Mouse (Mus musculus): Measurements from ENCODE around the gene Fnip2.

The Fnip2 gene

DNA sequence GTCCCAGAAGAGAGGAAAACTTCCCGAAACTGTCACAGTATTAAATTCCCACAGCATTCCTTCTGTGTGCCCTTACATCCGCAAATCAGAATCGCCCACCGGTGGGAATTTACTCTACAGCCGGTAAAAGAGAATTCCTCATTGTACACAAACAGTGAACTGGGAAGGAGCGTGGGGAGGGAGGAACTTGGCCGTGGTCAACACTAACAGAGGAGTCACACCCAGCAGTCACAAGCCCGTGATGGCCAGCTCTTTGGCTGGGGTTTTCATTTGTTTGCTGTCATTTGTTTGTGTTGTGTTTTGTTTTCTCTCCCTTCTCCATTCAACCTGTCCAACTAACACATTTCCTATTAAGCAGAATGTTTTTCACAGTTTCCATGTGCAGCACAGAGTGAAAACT lies 39.7 kb downstream of the Fnip2 start:
- no peak for DNase-seq (ENCODE audit: low spot score)

GRCm38 (mm10) chr3:79527521-79527920 lies 40.1 kb downstream of the Fnip2 start:
- DNase-seq (ENCODE audit: low spot score) = no peak

GRCm38 (mm10) chr3:79523349-79523748 lies 44.2 kb downstream of the Fnip2 start:
- DNase-seq (ENCODE audit: low spot score) = no peak

- no peak for DNase-seq (ENCODE audit: low spot score)
Observed at GRCm38 (mm10) chr3:79519862-79520261, 47.7 kb downstream of the Fnip2 start.

DNA sequence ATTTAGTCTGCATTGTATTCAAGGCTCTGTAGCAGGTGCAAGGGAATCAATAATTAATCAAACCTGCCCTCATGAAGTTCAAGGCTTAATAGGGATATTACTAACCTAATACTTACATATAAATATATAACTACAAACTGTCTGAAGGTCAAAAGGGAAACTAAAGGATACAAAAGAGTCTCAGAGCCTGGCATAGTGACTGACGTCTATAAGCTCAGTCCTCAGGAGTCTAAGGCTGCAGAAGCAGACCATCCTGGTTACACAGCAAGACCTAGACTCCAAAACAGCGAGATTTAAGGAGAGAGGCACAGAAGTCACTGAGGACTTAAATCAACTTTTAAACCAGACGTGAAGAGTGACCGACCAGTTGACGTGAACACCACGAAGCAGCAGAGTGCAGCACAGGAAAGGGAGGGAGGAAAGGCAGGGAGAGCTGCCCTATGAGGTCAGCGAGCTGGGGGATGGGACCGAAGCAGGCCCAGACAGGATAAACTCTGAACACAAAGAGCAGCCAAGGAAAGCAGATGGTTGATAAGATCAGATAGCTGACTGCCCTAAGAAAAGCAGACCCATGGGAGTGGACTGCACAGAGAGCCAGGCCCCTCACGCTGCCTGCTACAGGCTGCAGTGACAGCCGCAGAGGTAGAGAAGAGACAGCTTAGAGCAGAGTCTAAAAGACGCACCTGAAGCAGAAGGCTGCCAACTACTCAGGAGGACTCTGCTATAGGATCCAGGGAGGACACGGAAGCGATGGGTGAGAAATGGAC lies 48.7 kb downstream of the Fnip2 start:
- peak; percentile 43 for DNase-seq (ENCODE audit: low spot score)

DNA sequence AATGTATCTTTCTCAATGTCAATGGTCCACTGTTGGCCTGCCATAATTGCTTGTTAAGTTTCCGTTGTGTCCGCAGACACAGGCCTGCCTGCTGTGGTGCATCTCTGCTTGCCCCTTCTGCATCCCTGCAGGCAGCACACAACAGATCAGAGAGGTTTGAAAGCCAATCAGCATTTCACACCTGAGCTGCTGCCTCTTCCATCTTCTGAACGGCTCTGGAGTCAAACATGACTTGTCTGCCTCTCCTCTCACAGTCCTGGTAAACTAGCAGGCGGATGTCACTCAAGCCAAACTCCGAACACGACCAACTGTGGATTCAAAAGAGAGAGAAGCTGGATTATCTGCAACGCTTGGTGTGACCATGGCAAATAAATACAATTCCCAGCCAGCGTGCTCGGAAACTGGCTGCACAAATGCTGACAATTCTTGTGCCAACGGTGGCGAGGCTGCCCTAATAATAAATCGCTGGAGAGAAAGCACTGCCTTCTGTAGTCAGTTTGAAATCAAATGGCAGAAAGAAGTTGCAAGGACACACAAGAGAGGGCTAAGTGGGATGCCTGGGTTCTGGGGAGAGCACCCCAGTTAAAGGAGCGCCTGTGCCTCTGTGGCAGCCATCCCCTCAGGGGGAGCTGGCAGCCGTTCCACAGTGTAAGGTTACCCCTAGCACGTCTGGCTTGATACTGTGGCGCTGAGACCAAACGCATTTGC lies 49.6 kb downstream of the Fnip2 start:
- DNase-seq (ENCODE audit: low spot score) = no peak

GRCm38 (mm10) chr3:79516958-79517357 lies 50.6 kb downstream of the Fnip2 start:
- no peak for DNase-seq (ENCODE audit: low spot score)

DNA sequence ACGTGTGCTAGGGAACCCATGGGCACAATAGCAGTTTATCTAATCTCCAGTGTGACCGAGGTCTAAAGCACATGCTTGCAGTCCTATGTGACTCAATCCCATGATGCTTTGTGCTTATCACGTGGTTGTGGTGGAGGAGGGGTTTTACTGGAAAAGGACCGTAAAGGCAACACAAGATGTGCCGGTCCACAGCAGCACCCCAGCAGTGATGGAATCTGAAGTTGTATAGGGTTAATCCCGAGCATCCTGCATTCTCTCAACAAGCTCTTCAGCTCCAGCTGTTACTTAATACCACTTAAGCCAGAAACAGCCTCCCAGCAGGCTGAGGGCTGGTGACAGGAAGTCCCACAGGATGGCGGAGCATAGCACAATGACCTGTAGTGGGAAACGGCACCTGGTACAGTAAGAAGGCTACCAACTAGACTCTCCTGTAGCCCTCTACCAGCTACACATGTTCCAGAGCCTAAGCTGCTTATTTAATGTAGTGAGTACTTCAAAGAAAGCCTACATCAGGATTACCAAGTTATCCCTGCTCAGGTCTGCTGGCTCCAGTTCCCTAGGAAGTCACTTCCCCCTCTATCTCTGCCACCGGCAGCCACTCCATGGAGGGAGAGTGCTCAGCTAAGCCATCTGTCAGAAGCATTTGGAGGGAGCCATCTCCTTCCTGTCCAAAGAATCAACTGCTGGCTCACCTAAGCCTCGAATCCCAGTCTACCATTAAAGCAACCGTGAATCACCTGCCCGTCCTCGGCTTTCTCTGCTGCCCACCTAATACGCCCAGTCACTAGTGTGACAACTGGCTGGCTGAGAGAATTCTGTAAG lies 51.3 kb downstream of the Fnip2 start:
- DNase-seq (ENCODE audit: low spot score) = no peak

- DNase-seq (ENCODE audit: low spot score) = no peak
Observed at GRCm38 (mm10) chr3:79514304-79514703, 53.3 kb downstream of the Fnip2 start.

GRCm38 (mm10) chr3:79501166-79501728 lies 66.3 kb downstream of the Fnip2 start:
- DNase-seq (ENCODE audit: low spot score) = no peak

DNA sequence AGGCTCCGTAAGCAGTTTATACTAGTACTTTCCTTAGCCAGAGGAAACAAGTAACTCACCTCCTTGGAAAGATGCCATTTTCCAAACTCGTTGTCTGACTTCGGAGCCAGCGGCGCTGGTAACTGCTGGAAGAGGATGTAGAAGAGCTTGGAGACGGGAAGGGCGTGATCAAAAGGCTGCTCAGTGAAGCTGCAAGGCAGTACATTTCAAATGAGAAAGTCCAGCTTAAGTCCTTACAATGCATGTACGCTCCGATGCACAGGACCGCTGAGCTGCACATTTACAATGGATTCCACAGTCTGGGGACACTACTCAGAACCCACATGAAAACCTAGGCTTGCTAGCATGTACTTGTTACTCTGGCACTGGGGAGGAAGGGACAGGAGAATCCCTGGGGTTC lies 67.3 kb downstream of the Fnip2 start:
- DNase-seq (ENCODE audit: low spot score) = no peak

- no peak for DNase-seq (ENCODE audit: low spot score)
Observed at GRCm38 (mm10) chr3:79496668-79497067, 70.9 kb downstream of the Fnip2 start.

DNA sequence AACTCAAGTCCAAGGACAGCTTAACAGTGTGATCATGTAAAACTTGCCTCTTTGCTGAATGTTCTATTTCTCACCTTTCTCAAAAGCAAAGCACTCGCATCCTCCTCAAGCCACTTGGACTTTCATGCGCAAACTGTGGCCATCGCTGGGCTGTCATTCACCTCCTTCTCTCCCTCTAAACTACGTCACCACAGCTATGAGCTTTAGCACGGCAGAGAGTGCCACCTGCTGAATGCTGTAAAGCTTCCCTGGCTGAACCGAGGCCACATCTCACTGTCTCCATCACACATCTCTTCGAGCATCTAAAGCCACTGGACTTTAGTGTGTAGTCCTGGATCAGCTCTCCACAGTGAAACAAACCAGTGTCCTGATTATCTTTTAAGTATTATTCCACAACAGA lies 72.4 kb downstream of the Fnip2 start:
- DNase-seq (ENCODE audit: low spot score) = no peak

DNA sequence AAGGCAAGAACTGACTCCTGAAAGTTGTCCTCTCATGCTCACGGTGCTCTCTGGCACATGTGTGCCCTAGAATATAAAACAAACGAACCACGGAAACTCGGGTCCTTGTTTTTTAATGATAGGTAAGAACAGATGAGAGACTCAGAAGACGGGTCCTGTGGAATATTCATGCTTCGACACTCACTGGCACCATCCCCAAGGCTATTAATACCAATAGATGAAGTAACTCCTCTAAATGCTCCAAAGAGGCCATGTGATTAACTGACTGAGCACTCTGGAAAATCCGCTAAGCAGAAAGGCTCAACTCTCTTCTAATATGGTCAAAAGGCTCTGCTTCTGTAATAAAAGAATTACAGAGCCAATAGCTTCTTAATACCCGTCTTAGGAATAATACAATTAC lies 73.6 kb downstream of the Fnip2 start:
- DNase-seq (ENCODE audit: low spot score) = no peak

- DNase-seq (ENCODE audit: low spot score) = no peak
Observed at GRCm38 (mm10) chr3:79493064-79493463, 74.5 kb downstream of the Fnip2 start.

GRCm38 (mm10) chr3:79491614-79492013 lies 76.0 kb downstream of the Fnip2 start:
- no peak for DNase-seq (ENCODE audit: low spot score)

DNA sequence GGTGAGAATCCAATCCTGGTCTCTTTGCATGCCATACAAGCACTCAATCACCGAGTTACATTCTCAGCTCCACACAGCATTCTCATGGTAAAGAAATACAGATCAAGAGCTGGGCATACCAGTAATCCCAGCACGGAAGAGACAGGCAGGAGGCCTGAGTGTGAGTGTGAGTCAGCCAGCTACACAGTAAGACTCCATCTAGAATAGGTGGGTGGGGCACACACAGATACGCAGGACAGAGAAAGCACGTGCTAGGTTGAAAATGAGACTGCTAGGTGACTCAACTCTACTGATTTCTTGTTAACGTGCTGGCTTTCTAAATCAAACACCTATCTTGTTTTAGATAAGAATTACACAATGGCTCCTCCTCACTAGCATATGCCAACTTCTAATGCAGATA lies 77.5 kb downstream of the Fnip2 start:
- no peak for DNase-seq (ENCODE audit: low spot score)

DNA sequence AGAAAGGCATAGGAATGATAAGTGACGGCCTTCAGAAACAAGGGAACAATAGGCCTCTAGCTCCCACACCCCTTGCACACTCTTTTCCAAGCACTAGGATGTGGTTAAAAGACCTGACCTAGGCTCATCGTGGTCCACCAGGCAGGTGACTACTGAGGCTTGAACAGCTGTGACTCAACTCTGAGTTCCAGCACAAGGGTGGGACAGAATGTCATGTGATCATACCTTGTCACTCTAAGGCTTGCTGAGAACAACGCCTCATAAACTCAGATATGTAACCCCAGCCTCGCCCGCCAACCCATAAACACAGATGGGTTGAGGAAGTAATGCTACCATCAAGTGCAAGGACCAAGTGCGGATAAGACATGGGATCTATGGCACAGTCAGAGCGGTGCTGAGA lies 79.6 kb downstream of the Fnip2 start:
- no peak for DNase-seq (ENCODE audit: low spot score)

- no peak for DNase-seq (ENCODE audit: low spot score)
Observed at GRCm38 (mm10) chr3:79484286-79485063, 83.1 kb downstream of the Fnip2 start.

GRCm38 (mm10) chr3:79478880-79479279 lies 88.7 kb downstream of the Fnip2 start:
- DNase-seq (ENCODE audit: low spot score) = no peak

GRCm38 (mm10) chr3:79478400-79478799 lies 89.2 kb downstream of the Fnip2 start:
- DNase-seq (ENCODE audit: low spot score) = no peak

DNA sequence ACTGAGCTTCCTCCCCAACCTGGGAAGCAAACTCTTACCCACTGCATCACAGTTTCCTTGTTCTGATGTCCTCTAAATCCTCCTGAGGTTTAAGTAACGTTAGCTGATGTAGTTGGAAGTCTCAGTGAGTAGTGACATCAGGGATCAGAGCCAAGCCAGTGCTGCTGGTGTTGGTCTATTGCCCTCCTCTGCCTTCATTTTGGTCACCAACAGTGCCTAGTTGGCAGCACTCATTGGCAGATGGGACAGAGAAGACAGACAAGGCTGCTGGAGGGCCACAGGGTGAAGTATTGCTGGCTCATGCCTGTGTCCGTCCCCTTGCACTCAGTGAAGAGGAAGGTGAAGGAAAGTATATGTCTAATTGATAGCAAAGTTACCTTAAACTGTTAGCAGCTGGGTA lies 91.6 kb downstream of the Fnip2 start:
- no peak for DNase-seq (ENCODE audit: low spot score)

Measured in urinary bladder, postnatal 25 days (tissue).